Mouse (Mus musculus): ENCODE measurements around the gene Flot2. TPM values are rescaled to one million over a fixed set of nuclear protein-coding genes. Genes with fewer than 3 reads are reported as not detected.

Flot2 gene
- total RNA-seq, 1 experiment from 2014 or later: 106 TPM

DNA sequence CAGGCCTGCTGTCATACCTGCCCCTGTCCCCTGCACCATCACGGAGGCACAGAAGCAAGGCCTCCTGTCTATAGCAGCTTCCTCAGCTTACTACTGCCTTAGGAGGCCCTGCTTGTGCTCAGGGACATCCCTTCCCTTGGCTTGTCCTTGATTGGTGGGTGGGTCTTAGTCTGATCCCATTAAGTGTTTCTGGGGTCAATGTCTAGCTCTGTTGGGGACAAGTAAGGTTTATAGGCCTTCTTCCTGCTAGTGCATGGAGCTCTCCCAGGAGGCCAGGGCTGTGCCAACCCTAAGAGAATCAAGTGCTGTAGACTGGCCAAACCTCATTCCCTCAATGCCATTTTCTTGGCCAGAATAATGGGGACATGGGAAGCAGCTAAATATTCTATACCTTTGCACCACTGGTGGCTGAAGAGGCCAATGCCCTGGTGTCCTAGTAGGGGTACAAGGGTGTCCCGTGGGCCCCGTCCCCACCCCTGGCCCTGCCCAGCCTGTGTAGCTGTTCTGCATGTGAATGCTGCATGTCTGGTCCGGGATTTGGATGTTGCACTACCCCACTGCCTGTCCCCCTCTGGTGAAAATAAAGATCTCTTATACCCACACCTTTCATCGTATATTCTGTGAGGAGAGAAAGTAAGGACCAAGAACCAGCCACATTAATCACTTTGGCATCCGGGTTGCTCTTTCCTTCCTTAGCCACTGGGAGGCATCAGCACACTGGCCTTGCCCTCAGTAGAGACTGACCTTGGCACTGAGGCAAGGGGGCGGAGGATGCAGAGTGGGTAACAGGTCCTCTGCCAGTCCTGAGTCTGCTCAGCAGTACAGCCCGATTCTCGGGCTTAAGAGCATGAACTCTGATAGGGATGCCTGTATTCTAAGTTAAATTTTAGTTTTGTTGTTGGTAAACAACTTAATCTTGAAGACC, 22.4 kb downstream of the Flot2 start:
- peak; percentile 78 for DNase-seq

DNA sequence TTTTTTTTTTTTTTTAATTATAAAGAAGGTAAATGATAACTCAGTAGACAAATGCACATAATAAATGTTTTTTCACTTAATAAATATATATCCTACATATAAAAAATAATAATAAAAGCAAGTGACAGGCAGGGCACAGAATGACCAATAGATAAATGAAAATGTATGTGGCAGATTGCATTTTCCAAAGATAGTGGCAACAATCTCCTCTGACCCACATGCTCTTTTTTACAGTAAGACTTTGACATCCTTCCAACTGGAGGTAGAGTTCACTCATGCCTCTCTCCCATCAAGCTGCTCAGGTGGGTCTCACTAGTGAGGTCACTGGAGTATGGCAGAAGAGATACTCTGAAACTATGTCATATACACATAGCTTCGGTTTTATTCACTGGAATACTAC, 24.8 kb downstream of the Flot2 start:
- no peak for DNase-seq

DNA sequence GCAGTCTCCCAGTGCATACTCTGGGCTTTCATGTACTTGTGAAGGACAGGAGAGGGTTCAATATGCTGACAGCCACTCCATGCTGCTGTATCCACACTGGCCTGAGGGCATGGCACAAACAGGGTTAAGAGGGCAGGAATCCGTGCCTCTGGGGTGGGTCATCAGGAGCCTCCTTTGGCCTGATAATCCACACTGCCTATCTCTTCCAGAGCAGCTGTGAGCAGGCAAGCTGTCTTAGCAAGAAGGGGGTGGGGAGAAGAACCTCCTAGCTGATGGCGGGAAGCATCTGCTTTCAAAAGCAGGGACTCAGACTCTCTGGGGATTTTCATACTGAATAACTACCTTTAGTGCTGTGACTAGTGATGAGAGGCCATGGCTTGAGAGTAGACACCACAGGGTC, 28.2 kb downstream of the Flot2 start:
- DNase-seq: no peak

DNA sequence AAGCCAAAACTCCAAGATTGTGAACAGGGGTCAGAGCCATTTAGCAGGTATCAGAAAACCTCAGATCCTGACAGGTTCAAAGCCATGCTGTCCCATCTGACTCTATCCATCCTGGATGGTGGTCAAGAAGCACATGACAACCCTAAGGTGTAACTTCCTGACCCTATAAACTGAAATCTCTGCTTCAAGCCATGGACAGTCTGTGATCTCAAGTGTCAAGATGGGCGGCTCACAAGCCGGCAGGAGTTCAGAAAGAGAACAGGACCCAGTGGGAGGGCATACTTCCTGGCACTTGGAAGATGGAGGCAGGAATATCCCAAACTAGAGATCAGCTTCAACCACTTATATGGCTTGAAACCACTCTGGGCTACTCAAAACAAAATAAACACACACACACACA, 28.9 kb downstream of the Flot2 start:
- no peak for DNase-seq

DNA sequence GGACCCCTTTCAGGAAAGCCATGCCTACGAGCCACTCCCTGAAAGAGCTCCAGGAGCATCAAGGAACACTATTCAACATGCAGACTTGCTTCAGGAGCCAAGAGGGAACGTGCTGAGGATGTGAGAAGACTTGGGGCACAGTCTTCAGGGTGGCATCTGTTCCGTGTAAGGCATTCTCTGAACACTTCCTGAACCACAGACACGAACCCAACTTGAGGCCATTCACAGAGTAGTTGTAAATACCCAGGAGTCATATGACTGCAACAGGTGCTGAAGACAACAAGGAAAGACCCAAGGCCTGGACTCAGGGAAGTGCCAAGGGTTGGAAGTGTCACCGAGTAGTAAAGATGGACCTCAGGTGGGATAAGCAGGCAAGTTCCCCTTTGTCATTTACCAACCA, 29.8 kb downstream of the Flot2 start:
- DNase-seq: no peak

DNA sequence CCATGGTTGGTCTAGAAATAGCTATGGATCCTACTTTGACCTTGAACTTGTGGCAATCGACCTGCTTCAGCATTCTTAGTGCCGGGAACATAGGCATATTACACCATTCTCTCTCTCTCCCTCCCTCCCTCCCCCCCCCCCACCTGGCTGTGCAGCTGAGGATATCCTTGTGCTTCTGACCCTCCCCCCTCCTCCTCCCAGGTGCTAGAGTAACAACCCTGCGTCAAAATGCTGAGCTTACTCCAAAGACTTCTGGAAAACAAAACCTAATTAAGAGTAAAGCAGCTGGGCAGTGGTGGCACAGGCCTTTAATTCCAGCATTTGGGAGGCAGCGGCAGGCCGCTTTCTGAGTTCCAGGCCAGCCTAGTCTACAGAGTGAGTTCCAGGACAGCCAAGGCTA, 31.4 kb downstream of the Flot2 start:
- no peak for DNase-seq

DNA sequence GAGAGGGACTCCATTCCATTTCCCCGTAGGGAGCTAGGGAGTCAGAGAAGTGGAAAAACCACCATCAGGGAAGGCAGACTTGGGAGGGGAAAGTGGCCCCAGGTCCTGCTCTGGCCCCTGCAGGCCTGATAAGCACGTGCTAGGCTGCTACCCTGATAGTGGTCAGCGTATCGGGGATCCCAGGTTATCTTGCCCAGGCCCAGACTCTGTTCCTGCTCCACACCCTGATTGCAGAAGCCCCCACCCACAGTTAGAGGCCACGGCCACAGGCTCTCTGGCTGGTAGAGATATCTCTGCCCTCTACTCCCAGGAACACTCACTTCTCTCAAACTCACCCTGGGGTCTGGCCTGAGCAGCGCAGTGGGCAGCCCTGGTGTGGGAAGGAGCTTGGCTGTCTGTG, 31.9 kb downstream of the Flot2 start:
- no peak for DNase-seq

DNA sequence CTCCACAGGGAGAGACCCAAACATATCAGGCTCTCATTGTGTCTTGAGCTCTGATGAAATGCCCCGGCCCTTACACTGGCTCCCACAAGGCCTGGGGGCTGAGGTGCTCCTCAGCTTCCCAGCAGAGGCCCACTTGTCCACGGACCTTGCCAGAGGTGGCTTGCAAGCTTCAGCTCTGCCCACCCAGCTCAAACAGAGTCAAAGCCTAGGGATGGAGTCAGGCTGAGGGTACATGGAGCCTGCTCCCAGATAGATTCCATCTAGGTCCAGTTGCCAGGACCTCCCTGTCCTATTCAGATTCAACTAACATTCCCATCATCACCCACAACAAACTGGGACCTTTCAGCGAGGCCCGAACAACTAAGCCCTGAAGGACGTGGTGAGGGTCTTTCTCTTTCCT, 34.2 kb downstream of the Flot2 start:
- DNase-seq: no peak

DNA sequence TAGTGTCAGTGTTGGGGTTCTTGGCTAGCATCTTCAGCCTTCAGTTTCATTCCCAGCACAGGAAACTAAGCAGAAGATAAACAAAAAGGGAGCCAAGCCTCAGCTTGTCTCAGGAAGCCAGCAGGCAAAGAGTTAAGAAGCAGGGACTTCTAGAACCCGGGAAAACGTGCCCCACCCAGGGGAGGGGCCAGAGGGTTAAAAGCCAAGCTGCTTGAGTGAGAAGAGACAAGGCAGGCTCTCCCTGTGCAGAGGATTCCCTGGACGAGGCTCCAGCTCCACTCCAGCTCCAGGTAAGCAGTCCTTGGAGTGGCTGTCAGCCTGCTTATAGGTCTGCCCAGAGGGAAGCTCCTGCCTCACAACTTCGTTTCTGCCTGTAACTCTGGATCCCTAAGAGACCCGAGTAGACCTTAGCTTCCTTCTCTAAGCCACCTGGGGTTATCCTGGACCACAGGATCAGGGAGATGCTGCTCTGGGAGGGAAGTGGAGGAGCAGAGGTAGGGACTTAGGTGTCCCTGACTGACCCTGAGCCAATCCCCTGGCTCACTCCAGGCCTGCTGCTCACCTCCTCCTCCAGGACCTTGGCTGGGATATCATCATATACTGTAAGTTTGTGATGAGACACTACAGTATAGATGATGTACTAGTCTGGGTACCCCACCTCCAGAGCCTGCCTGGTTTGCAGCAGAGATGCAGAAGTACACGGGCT, 34.8 kb downstream of the Flot2 start:
- DNase-seq: no peak

DNA sequence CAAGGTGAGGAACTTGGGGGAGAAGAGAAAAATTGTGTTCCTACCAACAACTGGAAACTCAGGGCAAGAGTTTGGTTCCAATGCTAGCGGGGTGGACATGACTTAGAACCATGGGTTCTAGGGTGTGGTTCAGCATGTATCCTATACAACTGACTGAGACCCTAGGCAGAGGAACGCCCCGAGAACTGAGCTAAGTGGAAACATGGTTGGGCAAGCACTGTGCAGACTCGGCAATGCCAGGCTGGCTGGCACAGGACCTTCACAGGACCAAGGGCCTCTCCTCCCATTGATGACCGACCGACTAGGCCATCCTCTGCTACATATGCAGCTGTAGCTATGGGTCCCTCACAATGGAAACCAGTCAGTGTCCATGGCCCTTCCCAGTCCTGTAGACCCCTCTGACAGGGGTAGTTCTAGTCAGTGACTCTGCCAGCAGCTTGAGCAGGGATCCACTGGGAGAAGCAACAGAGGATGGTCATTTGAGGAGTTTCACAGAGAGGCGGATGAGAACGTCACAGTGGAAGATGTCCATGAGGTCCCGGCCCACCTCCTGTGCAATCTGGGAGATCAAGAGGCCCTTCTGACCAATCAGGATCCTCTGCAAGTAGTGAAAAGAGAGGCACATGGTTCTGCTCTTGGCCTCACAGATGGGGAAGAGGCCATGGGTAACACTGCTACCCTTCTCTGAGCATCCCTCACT, 36.0 kb downstream of the Flot2 start:
- no peak for DNase-seq

DNA sequence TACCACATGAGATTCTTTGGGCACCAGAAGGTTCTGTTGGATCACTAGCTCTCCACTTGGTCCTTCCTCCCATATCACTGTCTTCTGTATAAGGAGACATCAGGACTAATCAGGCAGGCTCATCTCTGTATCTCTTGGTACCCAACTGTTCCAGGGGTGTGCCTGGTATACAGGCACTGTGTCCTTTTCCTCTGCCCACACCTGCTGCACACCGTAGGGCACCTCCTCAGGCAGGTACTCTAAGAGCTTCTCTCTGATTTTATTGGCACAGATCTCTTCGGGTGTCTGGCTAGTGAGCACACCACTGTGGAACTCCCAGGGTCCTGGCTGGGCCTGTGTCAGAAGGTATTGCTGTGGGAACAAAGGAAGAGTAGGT, 36.5 kb downstream of the Flot2 start:
- DNase-seq: no peak

DNA sequence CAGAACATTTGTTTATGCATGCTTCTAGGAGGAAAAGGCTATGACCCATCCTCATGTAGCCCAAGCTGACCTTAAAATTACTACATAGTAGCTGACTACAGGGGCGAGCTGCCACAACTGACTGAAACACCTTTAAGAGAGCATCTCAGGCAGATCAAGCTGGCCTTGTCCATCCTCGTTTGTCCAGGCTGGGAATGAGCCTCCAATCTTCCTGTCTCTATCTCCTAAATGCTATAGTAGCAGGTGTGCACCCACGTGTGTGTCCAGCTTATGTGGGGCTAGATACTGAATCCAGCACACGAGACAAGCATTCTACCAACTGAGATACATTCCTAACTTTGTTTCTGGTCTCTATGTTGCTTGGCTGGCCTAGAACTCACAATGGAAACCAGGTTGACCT, 36.9 kb downstream of the Flot2 start:
- no peak for DNase-seq

DNA sequence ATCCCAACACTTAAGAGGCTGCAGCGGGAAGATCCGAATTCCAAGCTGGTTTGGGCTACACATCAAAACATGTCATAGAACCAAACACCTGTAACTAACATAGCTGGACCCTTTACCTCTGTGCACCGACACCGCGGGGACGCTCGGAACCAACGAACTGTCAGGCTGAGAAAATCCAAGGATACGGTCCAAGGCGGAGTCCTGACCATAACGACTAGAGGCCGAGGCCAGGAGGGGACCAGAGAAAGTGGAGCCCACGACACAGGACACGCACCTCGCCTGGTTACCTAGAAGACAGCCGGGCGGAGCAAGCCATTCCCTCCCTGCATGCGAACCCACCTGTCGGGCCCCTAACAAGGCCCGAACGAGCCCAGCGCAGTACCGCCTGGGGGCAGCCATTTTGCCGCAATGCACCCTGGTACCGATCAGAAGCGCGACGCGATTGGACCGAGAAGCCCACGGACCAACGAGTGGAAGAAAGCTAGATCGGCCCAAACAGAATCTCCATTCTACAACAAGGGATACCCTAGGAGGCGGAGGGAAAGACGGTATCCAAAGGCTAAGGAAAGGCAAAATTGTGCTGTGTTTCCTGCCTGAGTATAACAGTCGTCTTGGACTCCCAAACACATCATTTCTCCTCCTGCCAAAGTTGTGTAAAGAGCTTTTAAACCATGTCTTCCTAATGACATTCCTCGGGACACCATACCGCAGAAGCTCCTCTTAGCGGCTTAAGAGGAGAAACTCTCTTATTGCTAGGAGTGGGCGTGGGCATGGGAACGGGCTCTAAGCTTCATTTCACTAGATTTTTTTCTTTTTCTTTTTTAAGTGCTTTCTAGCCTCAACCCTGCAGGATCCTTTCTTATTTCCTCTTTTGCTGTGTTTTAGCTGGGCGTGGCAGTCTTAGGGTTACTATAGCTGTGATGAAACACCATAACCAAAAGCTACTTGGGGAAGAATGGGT, 42.5 kb downstream of the Flot2 start, which contains the start of gene Eral1:
TSS of gene Eral1 (minus strand) at position 423 of the 961 bp plus-strand sequence.
- peak; percentile 84 for DNase-seq

DNA sequence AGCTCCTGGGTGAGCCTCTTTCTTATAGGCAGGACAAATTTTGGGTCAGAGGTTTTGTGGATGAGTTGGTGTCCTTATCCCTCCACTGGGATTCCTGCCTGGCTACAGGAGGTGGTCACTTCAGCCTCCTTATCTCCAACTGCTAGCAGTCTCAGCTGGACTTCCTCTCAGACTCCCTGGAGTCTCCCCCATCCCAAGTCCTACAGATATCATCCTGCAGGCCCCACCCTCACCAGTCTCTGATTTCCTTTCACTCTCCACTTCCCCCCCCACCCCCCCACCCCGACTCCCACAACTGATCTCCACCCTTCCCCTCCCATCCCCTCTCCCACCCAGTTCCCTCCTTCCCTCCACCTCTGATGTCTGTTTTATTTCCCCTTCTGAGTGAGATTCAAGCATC, 45.9 kb downstream of the Flot2 start:
- no peak for DNase-seq

DNA sequence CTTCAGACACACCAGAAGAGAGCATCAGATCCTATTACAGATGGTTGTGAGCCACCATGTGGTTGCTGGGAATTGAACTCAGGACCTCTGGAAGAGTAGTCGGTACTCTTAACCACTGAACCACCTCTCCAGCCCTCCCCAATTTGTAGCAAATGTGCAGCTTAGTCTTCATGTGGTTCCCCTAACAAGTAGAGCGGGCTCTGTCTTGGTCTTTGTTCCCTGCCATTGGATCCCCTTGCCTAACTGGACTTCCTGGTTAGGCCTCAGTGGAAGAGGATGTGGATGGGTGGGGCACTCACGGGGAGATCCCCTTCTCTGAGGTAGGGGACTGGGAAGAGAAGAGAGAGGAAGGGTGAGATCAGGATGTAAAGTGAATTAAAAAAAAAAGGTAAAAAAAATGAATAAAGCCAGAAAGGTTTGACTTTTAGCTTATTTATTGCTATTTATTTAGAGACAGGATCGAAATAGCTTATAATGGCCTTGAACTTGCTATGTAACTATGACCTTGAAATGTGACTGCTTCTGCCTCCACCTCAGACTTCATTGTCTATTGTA, 49.3 kb downstream of the Flot2 start:
- DNase-seq: no peak

DNA sequence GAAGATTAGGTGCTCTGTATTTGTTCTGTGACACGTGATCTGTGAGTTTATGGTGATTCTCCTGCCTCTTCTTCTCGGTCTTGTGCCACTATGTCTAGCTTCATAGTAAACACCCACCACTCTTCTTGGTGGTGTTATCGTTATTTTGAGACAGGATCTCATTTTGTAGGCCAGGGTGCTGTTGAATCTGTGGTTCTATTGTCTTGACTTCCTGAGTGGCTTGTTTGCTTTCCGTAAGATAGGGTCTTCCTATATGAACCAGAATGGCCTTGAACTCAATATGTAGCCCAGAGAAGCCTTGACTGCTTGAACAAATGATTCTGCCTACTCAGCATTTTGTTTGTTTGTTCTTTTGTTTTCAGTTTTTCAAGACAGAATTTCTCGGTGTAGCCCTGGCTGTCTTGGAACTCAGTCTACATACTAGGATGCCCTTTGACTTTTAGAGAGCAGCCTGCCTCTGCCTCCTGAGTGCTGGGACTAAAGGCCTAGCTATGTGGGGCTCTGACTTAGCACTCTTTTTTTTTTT, 50.1 kb downstream of the Flot2 start:
- DNase-seq: no peak

DNA sequence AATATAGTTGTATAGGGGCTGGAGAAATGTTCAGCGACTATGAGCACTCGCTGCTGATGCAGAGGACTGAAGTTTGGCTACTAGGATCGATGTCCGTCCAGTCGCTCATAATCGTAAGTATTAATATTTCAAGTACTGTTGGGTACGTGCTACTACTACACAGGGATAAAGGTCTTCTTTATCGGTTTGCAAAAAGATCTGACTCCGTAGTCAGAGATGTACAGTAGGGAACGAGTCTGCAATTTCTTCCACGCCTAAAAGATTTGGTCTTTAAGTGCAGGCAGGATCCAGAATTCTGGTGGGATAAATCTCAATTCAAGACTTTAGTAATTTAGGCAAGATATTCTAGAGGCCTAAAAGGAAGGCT, 56.4 kb downstream of the Flot2 start:
- no peak for DNase-seq

DNA sequence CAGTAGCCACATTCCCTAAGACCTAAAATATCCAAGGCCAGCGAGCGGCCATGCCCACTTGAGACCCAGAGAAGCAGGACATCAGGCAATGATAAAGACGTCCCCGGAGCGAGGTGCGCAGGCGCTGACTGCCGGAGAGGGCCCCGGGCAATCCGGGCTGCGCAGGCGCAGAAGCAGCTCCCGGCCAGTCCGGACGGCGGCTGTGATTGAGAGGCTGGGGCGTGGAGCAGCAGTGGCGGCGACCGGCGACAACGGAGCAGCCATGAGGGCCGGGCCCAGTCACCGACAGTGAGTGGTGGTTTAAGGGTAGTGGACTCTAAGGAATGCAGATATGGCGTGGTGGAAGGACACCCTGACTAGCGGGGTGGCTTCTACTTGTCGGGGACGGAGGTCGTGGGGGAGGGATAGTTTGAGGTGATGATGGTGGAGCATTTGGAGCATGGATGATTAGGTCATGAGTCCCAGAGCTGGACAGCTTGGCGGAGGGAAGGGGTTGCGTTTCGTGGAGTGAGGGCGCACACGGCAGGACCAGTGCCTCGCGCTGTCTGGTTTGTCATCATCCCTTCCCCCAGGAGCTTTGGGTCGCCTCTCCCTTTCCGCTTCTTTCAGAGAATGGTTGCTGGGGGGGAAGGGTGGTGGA, 56.9 kb downstream of the Flot2 start, which contains the start of gene Fam222b:
TSS of gene Fam222b (plus strand) at position 157 of the 640 bp plus-strand sequence.
- DNase-seq: peak; percentile 96

DNA sequence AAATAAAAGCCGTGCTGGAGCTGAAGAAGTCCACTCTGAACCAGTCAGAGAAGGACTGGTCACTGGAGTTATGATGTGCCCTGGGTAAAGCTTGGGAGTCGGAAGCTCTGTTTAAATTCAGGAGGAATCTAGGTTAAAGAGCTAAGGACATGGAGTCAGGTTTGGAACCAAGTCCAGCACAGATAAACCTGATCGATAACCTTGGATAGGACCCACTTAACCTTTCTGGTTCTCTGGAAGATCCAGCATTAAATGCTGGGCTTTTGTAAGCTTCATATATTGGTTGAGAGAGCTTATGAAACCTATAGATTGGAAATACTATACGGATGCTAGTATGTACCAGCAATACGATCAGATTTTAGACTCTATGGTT, 57.4 kb downstream of the Flot2 start:
- no peak for DNase-seq

DNA sequence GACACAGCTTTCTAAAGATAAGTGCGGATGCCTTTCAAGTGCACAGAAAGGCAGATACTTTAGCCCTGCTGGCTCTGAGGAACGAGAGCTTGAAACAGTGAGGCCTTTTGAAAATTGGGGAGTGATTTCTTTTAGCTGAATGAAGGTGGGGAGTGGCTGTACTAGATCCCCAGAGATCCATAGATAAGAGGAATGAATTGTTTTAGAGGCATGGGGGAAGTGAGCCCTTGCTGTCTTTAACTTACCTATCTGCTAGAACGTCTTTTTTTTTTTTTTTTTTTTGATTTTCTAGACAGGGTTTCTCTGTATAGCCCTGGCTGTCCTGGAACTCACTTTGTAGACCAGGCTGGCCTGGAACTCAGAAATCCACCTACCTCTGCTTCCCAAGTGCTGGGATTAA, 59.3 kb downstream of the Flot2 start:
- DNase-seq: no peak

DNA sequence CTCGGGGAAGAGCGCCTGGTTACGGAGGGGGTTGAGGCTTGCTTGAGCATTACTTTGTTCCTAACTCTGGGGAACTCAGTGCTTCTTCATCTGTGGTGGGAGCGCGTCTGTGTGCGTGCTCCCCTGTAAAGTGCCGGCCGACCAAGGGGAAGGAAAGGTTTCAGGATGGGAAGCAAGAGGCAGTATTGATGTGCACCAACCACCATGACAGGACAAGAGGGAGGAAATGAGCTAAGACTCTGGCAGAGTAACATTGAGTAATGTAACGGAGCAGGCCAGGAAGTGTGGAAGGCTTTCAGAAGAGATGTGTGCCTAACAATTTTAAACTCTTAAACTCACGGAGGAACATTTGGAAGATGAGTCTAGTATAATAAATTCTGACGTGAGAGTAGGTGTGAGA, 63.0 kb downstream of the Flot2 start:
- no peak for DNase-seq
